Mouse (Mus musculus): Measurements from ENCODE around the gene Olfr12.

DNA sequence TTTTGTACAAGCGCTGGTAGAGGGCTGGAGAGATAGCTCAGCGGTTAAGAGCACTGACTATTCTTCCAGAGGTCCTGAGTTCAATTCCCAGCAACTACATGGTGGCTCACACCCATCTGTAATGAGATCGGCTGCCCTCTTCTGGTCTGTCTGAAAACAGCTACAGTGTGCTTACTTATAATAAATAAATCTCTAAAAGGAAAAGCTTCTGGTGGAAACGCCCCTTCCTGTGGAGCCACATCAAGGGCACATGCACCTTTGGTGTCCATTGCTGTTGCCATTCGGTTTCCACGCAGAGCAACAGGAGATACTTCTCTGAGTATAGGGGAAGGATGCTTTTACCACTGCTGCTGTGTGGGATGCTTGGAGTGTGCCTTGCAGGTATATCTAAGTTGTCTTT, 15.4 kb downstream of the Olfr12 start:
- no peak for TF ChIP-seq CTCF (IDR thresholded peaks at IDR 0.05; ENCODE audit: low read depth, low read length)
- TF ChIP-seq POLR2A (IDR thresholded peaks at IDR 0.05; ENCODE audit: extremely low read depth, insufficient read depth, low read length) = no peak

Data from liver, adult 2 months (tissue).